Mouse (Mus musculus): ENCODE results near the gene Kif16b. TPM values are rescaled to one million over a fixed set of nuclear protein-coding genes. Genes with fewer than 3 reads are reported as not detected.

Kif16b gene
- polyA plus RNA-seq, 1 experiment from 2014 or later, result 10.3 TPM

DNA sequence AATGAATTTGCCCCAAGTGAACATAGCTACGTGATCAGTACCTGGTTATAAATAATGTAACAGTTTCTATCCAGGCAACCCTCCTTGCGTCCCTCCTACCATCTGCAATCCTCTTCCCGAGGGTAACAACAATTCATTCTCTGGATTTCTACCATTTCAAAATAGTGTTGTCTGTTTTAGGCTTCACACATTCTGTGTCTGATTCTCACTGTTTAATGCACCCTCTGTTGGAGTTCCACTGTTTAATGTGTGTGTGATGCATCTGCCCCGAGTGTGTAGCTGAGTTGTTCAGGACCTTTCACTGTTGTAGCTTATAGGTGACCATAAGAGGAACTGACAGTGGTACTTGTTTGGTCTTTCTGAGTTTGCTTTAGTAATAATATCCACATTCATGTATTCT, 275.6 kb downstream of the Kif16b start:
- Histone ChIP-seq H3K4me2 (no peak overlapping the region), H3K27ac (ENCODE audit: low read depth) (no peak overlapping the region), H3K27me3 (ENCODE audit: insufficient read depth, low read length) (no peaks in the 10 kb centered on the region), H3K9me3 (ENCODE audit: low read depth, low read length) (no peaks in the 10 kb centered on the region), H3K4me3 (ENCODE audit: low read depth, low read length) (no peak overlapping the region), H3K4me1 (ENCODE audit: insufficient read depth) (no peaks in the 10 kb centered on the region), H3K36me3 (ENCODE audit: insufficient read depth) (no peaks in the 10 kb centered on the region), H3K9ac (no peak overlapping the region)
- 88% methylated on average over 4 of the region's 4 CpGs for WGBS
- no peak for TF ChIP-seq CTCF (IDR thresholded peaks at IDR 0.05; ENCODE audit: low read depth)
- no peak for ATAC-seq (ENCODE audit: insufficient read depth)
- DNase-seq, result no peak

- no peak overlapping the region for H3K4me2 ChIP-seq
- H3K4me1 ChIP-seq (ENCODE audit: insufficient read depth), result no peaks in the 10 kb centered on the region
- ATAC-seq (ENCODE audit: insufficient read depth) (no peak), DNase-seq (no peak)
- 39% methylated on average over 3 of the region's 3 CpGs for WGBS
- H3K9me3 ChIP-seq (ENCODE audit: low read depth, low read length), result no peaks in the 10 kb centered on the region
- no peak for TF ChIP-seq CTCF (IDR thresholded peaks at IDR 0.05; ENCODE audit: low read depth)
- H3K27me3 ChIP-seq (ENCODE audit: insufficient read depth, low read length), result no peaks in the 10 kb centered on the region
- no peak overlapping the region for H3K4me3 ChIP-seq (ENCODE audit: low read depth, low read length)
- H3K36me3 ChIP-seq (ENCODE audit: insufficient read depth), result no peaks in the 10 kb centered on the region
- no peak overlapping the region for H3K27ac ChIP-seq (ENCODE audit: low read depth)
- H3K9ac ChIP-seq, result no peak overlapping the region
These were observed 276.2 kb downstream of the Kif16b start for GRCm38 (mm10) chr2:142625101-142625500.

DNA sequence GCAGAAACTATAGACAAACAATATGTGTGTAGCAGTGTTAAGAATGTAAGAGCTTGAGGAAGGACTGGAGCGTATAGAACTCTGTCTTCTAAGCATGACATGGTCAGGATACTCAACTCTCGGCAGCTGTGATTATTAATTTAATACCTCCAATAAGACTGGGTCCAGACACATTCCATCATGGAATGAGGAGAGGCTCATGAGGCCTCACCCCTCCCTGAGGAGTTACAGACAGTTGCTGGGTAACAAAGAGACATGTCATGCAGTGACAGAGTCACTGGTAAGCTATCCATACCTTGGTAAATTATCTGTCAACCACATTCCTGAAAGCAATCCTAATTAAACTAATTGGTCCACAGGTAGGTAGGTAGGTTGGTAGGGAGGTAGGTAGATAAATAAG, 277.1 kb downstream of the Kif16b start:
- Histone ChIP-seq H3K4me1 (ENCODE audit: insufficient read depth) (no peaks in the 10 kb centered on the region), H3K9ac (no peak overlapping the region), H3K36me3 (ENCODE audit: insufficient read depth) (no peaks in the 10 kb centered on the region), H3K27me3 (ENCODE audit: insufficient read depth, low read length) (no peaks in the 10 kb centered on the region), H3K27ac (ENCODE audit: low read depth) (no peak overlapping the region), H3K9me3 (ENCODE audit: low read depth, low read length) (no peaks in the 10 kb centered on the region), H3K4me3 (ENCODE audit: low read depth, low read length) (no peak overlapping the region), H3K4me2 (no peak overlapping the region)
- WGBS, result 69% methylated on average over 2 of the region's 2 CpGs
- ATAC-seq (ENCODE audit: insufficient read depth) (no peak), DNase-seq (no peak)
- TF ChIP-seq CTCF (IDR thresholded peaks at IDR 0.05; ENCODE audit: low read depth), result no peak

- WGBS, result 82% methylated on average over 4 of the region's 4 CpGs
- no peak for ATAC-seq (ENCODE audit: insufficient read depth)
- no peak overlapping the region for H3K9ac ChIP-seq
- H3K27me3 ChIP-seq (ENCODE audit: insufficient read depth, low read length), result no peaks in the 10 kb centered on the region
- H3K9me3 ChIP-seq (ENCODE audit: low read depth, low read length), result no peaks in the 10 kb centered on the region
- H3K4me2 ChIP-seq, result no peak overlapping the region
- H3K27ac ChIP-seq (ENCODE audit: low read depth), result no peak overlapping the region
- H3K4me1 ChIP-seq (ENCODE audit: insufficient read depth), result no peaks in the 10 kb centered on the region
- H3K4me3 ChIP-seq (ENCODE audit: low read depth, low read length), result no peak overlapping the region
- DNase-seq, result no peak
- no peaks in the 10 kb centered on the region for H3K36me3 ChIP-seq (ENCODE audit: insufficient read depth)
- TF ChIP-seq CTCF (IDR thresholded peaks at IDR 0.05; ENCODE audit: low read depth), result no peak
These were observed 280.2 kb downstream of the Kif16b start for GRCm38 (mm10) chr2:142621152-142621551.

DNA sequence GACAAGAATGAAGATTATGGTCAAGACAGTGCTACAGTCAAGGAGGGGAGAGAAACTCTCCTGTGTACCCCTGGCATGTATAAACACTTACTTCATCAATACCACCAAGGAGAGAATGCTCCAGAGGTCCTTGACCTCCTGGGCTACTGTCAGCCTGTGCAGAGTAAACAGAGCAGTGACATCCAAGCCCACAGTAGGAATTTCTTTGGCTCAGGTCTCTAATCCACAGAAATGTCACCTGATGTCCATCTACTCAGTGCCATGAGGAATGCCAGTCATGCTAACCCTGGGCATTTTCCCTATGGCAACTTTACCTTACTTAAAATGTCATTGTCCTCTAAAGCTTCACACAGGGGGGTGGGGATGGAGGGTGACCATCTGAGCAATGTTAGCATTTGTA, 281.4 kb downstream of the Kif16b start:
- no peaks in the 10 kb centered on the region for H3K4me1 ChIP-seq (ENCODE audit: insufficient read depth)
- H3K27me3 ChIP-seq (ENCODE audit: insufficient read depth, low read length), result no peaks in the 10 kb centered on the region
- no peaks in the 10 kb centered on the region for H3K36me3 ChIP-seq (ENCODE audit: insufficient read depth)
- no peak for TF ChIP-seq CTCF (IDR thresholded peaks at IDR 0.05; ENCODE audit: low read depth)
- no peak overlapping the region for H3K4me3 ChIP-seq (ENCODE audit: low read depth, low read length)
- no peaks in the 10 kb centered on the region for H3K9me3 ChIP-seq (ENCODE audit: low read depth, low read length)
- no peak overlapping the region for H3K27ac ChIP-seq (ENCODE audit: low read depth)
- DNase-seq (no peak), ATAC-seq (ENCODE audit: insufficient read depth) (no peak)
- no peak overlapping the region for H3K9ac ChIP-seq
- no peak overlapping the region for H3K4me2 ChIP-seq

- no peak overlapping the region for H3K27ac ChIP-seq (ENCODE audit: low read depth)
- WGBS, result 55% methylated on average over 5 of the region's 5 CpGs
- no peak for DNase-seq
These were observed 286.8 kb downstream of the Kif16b start for GRCm38 (mm10) chr2:142614535-142614934.

DNA sequence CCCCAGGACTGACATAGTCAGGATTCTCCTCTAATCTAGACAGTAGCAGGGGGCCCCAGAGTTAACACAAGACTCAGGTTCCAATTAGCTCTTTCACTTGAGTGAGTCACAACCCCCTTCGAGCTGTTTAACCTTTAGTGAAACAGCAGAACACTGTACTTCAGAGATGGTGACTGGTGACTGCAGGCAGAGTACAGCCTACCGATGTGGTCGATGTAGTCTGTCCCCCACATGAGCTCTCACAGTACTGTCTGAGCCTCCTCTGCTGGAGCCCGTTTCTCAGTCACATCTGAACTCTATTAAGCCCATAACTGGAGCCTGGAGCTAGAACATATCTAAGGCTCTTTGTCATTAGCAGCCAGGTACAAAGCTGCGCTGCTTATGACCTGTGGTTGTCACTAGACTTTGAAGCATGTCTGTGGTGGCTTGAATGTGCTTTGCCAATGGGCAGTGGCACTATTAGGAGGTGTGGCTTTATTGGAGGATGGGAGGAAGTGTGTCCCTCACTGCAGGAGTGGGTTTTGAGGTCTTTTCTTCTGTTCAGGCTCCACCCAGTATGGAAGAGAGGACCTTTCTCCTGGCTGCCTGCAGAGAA, 288.9 kb downstream of the Kif16b start:
- no peak for DNase-seq
- H3K4me1 ChIP-seq (ENCODE audit: insufficient read depth), result no peaks in the 10 kb centered on the region
- no peaks in the 10 kb centered on the region for H3K9me3 ChIP-seq (ENCODE audit: low read depth, low read length)
- H3K9ac ChIP-seq, result no peak overlapping the region
- H3K36me3 ChIP-seq (ENCODE audit: insufficient read depth), result no peaks in the 10 kb centered on the region
- ATAC-seq (ENCODE audit: insufficient read depth), result no peak
- H3K4me2 ChIP-seq, result no peak overlapping the region
- H3K27me3 ChIP-seq (ENCODE audit: insufficient read depth, low read length), result no peaks in the 10 kb centered on the region
- no peak overlapping the region for H3K4me3 ChIP-seq (ENCODE audit: low read depth, low read length)
- 84% methylated on average over 5 of the region's 5 CpGs for WGBS
- TF ChIP-seq CTCF (IDR thresholded peaks at IDR 0.05; ENCODE audit: low read depth), result no peak
- no peak overlapping the region for H3K27ac ChIP-seq (ENCODE audit: low read depth)

More at GRCm38 (mm10) chr2:142614535-142614934, 286.8 kb downstream of the Kif16b start:
- TF ChIP-seq CTCF (IDR thresholded peaks at IDR 0.05; ENCODE audit: low read depth), result no peak
- Histone ChIP-seq H3K4me1 (ENCODE audit: insufficient read depth) (no peaks in the 10 kb centered on the region), H3K4me2 (no peak overlapping the region), H3K36me3 (ENCODE audit: insufficient read depth) (no peaks in the 10 kb centered on the region), H3K9ac (no peak overlapping the region), H3K27me3 (ENCODE audit: insufficient read depth, low read length) (no peaks in the 10 kb centered on the region), H3K4me3 (ENCODE audit: low read depth, low read length) (no peak overlapping the region), H3K9me3 (ENCODE audit: low read depth, low read length) (no peaks in the 10 kb centered on the region)
- no peak for ATAC-seq (ENCODE audit: insufficient read depth)

GRCm38 (mm10) chr2:142611113-142611512, 290.2 kb downstream of the Kif16b start:
- Histone ChIP-seq H3K4me1 (ENCODE audit: insufficient read depth) (no peaks in the 10 kb centered on the region), H3K27ac (ENCODE audit: low read depth) (no peak overlapping the region), H3K4me3 (ENCODE audit: low read depth, low read length) (no peak overlapping the region), H3K9ac (no peak overlapping the region), H3K27me3 (ENCODE audit: insufficient read depth, low read length) (no peaks in the 10 kb centered on the region), H3K36me3 (ENCODE audit: insufficient read depth) (no peaks in the 10 kb centered on the region), H3K4me2 (no peak overlapping the region), H3K9me3 (ENCODE audit: low read depth, low read length) (no peaks in the 10 kb centered on the region)
- ATAC-seq (ENCODE audit: insufficient read depth) (no peak), DNase-seq (no peak)
- WGBS, result 89% methylated on average over 6 of the region's 6 CpGs
- peak; percentile 65 for TF ChIP-seq CTCF (IDR thresholded peaks at IDR 0.05; ENCODE audit: low read depth)

All from lung, embryonic 14.5 days (tissue).